Mouse (Mus musculus): ENCODE measurements around the gene Gm8229. TPM values are rescaled to one million over a fixed set of nuclear protein-coding genes. Genes with fewer than 3 reads are reported as not detected.
"Not testable (repeated sequence)": the region's sequence is repeated elsewhere in the genome, so short reads cannot be mapped to it uniquely, and the experiment has no call there.

Gm8229 gene
- polyA plus RNA-seq (2016; fragmentation: Nextera tagmentation; extraction: Ambion mirVana) = not detected in 2 replicates

- H3K27ac ChIP-seq; H3K9me3 ChIP-seq; H3K27me3 ChIP-seq; H3K9ac ChIP-seq; H3K36me3 ChIP-seq (replicated peaks); ATAC-seq (ENCODE audit: low FRiP score); H3K4me1 ChIP-seq; H3K4me3 ChIP-seq (replicated peaks); H3K4me2 ChIP-seq: not testable (repeated sequence)
- WGBS = 93% methylated on average over 4 of the region's 4 CpGs
These were observed at the start of gene Gm8229 for GRCm38 (mm10) chr14:44365057-44365456. TSS of gene Gm8229 (plus strand) at chr14:44365357.

GRCm38 (mm10) chr14:44338484-44338883, 26.7 kb upstream of the Gm8229 start, which contains the start of gene Gm5930:
TSS of gene Gm5930 (minus strand) at chr14:44338584.
- not testable (repeated sequence) for H3K27me3 ChIP-seq; H3K4me1 ChIP-seq; H3K4me3 ChIP-seq (replicated peaks); ATAC-seq (ENCODE audit: low FRiP score); H3K36me3 ChIP-seq (replicated peaks); H3K27ac ChIP-seq; H3K4me2 ChIP-seq; H3K9me3 ChIP-seq; H3K9ac ChIP-seq
- 80% methylated on average over 1 of the region's 2 CpGs for WGBS

GRCm38 (mm10) chr14:44361416-44361815, 3.7 kb upstream of the Gm8229 start:
- H3K27me3 ChIP-seq; H3K9ac ChIP-seq; H3K4me1 ChIP-seq; H3K4me2 ChIP-seq; H3K36me3 ChIP-seq (replicated peaks); H3K27ac ChIP-seq; H3K4me3 ChIP-seq (replicated peaks); H3K9me3 ChIP-seq; ATAC-seq (ENCODE audit: low FRiP score): not testable (repeated sequence)
- 55% methylated on average over 2 of the region's 2 CpGs for WGBS

- not testable (repeated sequence) for H3K27ac ChIP-seq; ATAC-seq (ENCODE audit: low FRiP score); H3K4me2 ChIP-seq; H3K9me3 ChIP-seq; H3K9ac ChIP-seq; H3K27me3 ChIP-seq; H3K36me3 ChIP-seq (replicated peaks); H3K4me1 ChIP-seq; H3K4me3 ChIP-seq (replicated peaks)
These were observed 2.9 kb upstream of the Gm8229 start for GRCm38 (mm10) chr14:44362301-44362700.

GRCm38 (mm10) chr14:44384233-44384632, 19.1 kb downstream of the Gm8229 start:
- not testable (repeated sequence) for H3K4me3 ChIP-seq (replicated peaks); H3K27me3 ChIP-seq; H3K9me3 ChIP-seq; ATAC-seq (ENCODE audit: low FRiP score); H3K4me2 ChIP-seq; H3K27ac ChIP-seq; H3K4me1 ChIP-seq; H3K36me3 ChIP-seq (replicated peaks); H3K9ac ChIP-seq
- WGBS = 77% methylated on average over 4 of the region's 4 CpGs

GRCm38 (mm10) chr14:44410588-44410987, 45.4 kb downstream of the Gm8229 start, which contains the start of gene Gm3371:
TSS of gene Gm3371 (minus strand) at chr14:44410688.
- not testable (repeated sequence) for H3K4me3 ChIP-seq (replicated peaks); H3K4me1 ChIP-seq; H3K27ac ChIP-seq; H3K9me3 ChIP-seq; ATAC-seq (ENCODE audit: low FRiP score); H3K4me2 ChIP-seq; H3K9ac ChIP-seq; H3K27me3 ChIP-seq; H3K36me3 ChIP-seq (replicated peaks)
- WGBS = no CpG with 5 or more reads among the region's 2 CpGs

Other genes with a start within 250 kb of the Gm8229 start
- gene Gm3327, start 241.5 kb upstream of the Gm8229 start, polyA plus RNA-seq (2016; fragmentation: Nextera tagmentation; extraction: Ambion mirVana) = not detected in 2 replicates
- gene Gm8212, start 167.7 kb upstream of the Gm8229 start, polyA plus RNA-seq (2016; fragmentation: Nextera tagmentation; extraction: Ambion mirVana) = not detected in 2 replicates
- not detected in 2 replicates for gene 4930503E14Rik, start 152.1 kb upstream of the Gm8229 start, polyA plus RNA-seq (2016; fragmentation: Nextera tagmentation; extraction: Ambion mirVana)
- not detected in 2 replicates for gene Gm8220, start 79.8 kb upstream of the Gm8229 start, polyA plus RNA-seq (2016; fragmentation: Nextera tagmentation; extraction: Ambion mirVana)
- gene Gm5930, start 26.8 kb upstream of the Gm8229 start, polyA plus RNA-seq (2016; fragmentation: Nextera tagmentation; extraction: Ambion mirVana) = not detected in 2 replicates
- not detected in 2 replicates for gene Gm3371, start 45.3 kb downstream of the Gm8229 start, polyA plus RNA-seq (2016; fragmentation: Nextera tagmentation; extraction: Ambion mirVana)
- gene Gm8232, start 68.3 kb downstream of the Gm8229 start, polyA plus RNA-seq (2016; fragmentation: Nextera tagmentation; extraction: Ambion mirVana) = not detected in 2 replicates
- gene BC061237, start 127.1 kb downstream of the Gm8229 start, polyA plus RNA-seq (2016; fragmentation: Nextera tagmentation; extraction: Ambion mirVana) = not detected in 2 replicates
- not detected in 2 replicates for gene Gm17093, start 152.9 kb downstream of the Gm8229 start, polyA plus RNA-seq (2016; fragmentation: Nextera tagmentation; extraction: Ambion mirVana)
- not detected in 2 replicates for gene Gm8247, start 217.8 kb downstream of the Gm8229 start, polyA plus RNA-seq (2016; fragmentation: Nextera tagmentation; extraction: Ambion mirVana)